Mouse (Mus musculus): Measurements from ENCODE around the gene A830005F24Rik.
"Not testable (repeated sequence)": the region's sequence is repeated elsewhere in the genome, so short reads cannot be mapped to it uniquely, and the experiment has no call there.

A830005F24Rik gene

GRCm38 (mm10) chr13:48513003-48513929, at the start of gene A830005F24Rik, which contains the start of gene Zfp169:
Gene A830005F24Rik, plus strand, starts transcription at chr13:48513570.
Gene Zfp169, minus strand, starts transcription at chr13:48513451.
- DNase-seq = peak; percentile 90

GRCm38 (mm10) chr13:48464170-48464569, 49.2 kb upstream of the A830005F24Rik start:
- DNase-seq = peak; percentile 73

GRCm38 (mm10) chr13:48466186-48466585, 47.2 kb upstream of the A830005F24Rik start:
- DNase-seq = no peak

- DNase-seq = no peak
Observed at GRCm38 (mm10) chr13:48468656-48469180, 44.7 kb upstream of the A830005F24Rik start.

GRCm38 (mm10) chr13:48483606-48484005, 29.8 kb upstream of the A830005F24Rik start:
- no peak for DNase-seq

- no peak for DNase-seq
Observed at GRCm38 (mm10) chr13:48490396-48491182, 22.8 kb upstream of the A830005F24Rik start.

GRCm38 (mm10) chr13:48493183-48493582, 20.2 kb upstream of the A830005F24Rik start:
- no peak for DNase-seq

GRCm38 (mm10) chr13:48497693-48498221, 15.6 kb upstream of the A830005F24Rik start:
- DNase-seq = peak; percentile 61

GRCm38 (mm10) chr13:48498676-48499075, 14.7 kb upstream of the A830005F24Rik start:
- peak; percentile 79 for DNase-seq

GRCm38 (mm10) chr13:48502422-48502821, 10.9 kb upstream of the A830005F24Rik start:
- DNase-seq = no peak

- no peak for DNase-seq
Observed at GRCm38 (mm10) chr13:48508661-48509060, 4.7 kb upstream of the A830005F24Rik start.

GRCm38 (mm10) chr13:48515861-48516260, 2.5 kb downstream of the A830005F24Rik start:
- no peak for DNase-seq

- not testable (repeated sequence) for DNase-seq
Observed at GRCm38 (mm10) chr13:48519122-48519521, 5.8 kb downstream of the A830005F24Rik start.

GRCm38 (mm10) chr13:48525745-48526144, 12.4 kb downstream of the A830005F24Rik start:
- no peak for DNase-seq

- peak; percentile 83 for DNase-seq
Observed at GRCm38 (mm10) chr13:48528123-48528871, 14.9 kb downstream of the A830005F24Rik start.

- no peak for DNase-seq
Observed at GRCm38 (mm10) chr13:48529028-48529427, 15.7 kb downstream of the A830005F24Rik start.

- DNase-seq = peak; percentile 49
Observed at GRCm38 (mm10) chr13:48530685-48531084, 17.3 kb downstream of the A830005F24Rik start.

- no peak for DNase-seq
Observed at GRCm38 (mm10) chr13:48531448-48531847, 18.1 kb downstream of the A830005F24Rik start.

- DNase-seq = no peak
Observed at GRCm38 (mm10) chr13:48533441-48533840, 20.1 kb downstream of the A830005F24Rik start.

- DNase-seq = no peak
Observed at GRCm38 (mm10) chr13:48540488-48540887, 27.1 kb downstream of the A830005F24Rik start.

GRCm38 (mm10) chr13:48544391-48544790, 31.0 kb downstream of the A830005F24Rik start:
- no peak for DNase-seq

- DNase-seq = no peak
Observed at GRCm38 (mm10) chr13:48544867-48545266, 31.5 kb downstream of the A830005F24Rik start.

Measured in kidney, adult 9 months (tissue).